Mouse (Mus musculus): Measurements from ENCODE around the gene Ola1. TPM values are rescaled to one million over a fixed set of nuclear protein-coding genes. Genes with fewer than 3 reads are reported as not detected.

Ola1 gene
- 100 to 1,000 TPM; 108 to 119 TPM for total RNA-seq (2021)

- no peak for DNase-seq (ENCODE audit: extremely low spot score in 1 of 2, low spot score in 2 of 2)
- intact Hi-C loops (cut with DNase I) = no loop called here
Measured at GRCm38 (mm10) chr2:73218913-73219312, at the start of gene Ola1. Gene Ola1 (minus strand): TSS chr2:73218924.

- intact Hi-C loops (cut with DNase I) = loop anchor here (5.0 kb wide), 1 partner anchor 751 kb away; no protein-coding TSS in a partner anchor
- DNase-seq (ENCODE audit: extremely low spot score in 1 of 2, low spot score in 2 of 2) = no peak
Measured at GRCm38 (mm10) chr2:73268281-73268680, 49.6 kb upstream of the Ola1 start.

GRCm38 (mm10) chr2:73267818-73268217, 49.1 kb upstream of the Ola1 start:
- intact Hi-C loops (cut with DNase I) = loop anchor here (5.0 kb wide), 1 partner anchor 751 kb away; no protein-coding TSS in a partner anchor
- no peak for DNase-seq (ENCODE audit: extremely low spot score in 1 of 2, low spot score in 2 of 2)

- no peak for DNase-seq (ENCODE audit: extremely low spot score in 1 of 2, low spot score in 2 of 2)
- intact Hi-C loops (cut with DNase I) = loop anchor here (5.0 kb wide), 1 partner anchor 750 kb away; no protein-coding TSS in a partner anchor
Measured at GRCm38 (mm10) chr2:73267231-73267630, 48.5 kb upstream of the Ola1 start.

GRCm38 (mm10) chr2:73266623-73267022, 47.9 kb upstream of the Ola1 start:
- intact Hi-C loops (cut with DNase I) = loop anchor here (5.0 kb wide), 1 partner anchor 749 kb away; no protein-coding TSS in a partner anchor
- no peak for DNase-seq (ENCODE audit: extremely low spot score in 1 of 2, low spot score in 2 of 2)

- no peak for DNase-seq (ENCODE audit: extremely low spot score in 1 of 2, low spot score in 2 of 2)
- intact Hi-C loops (cut with DNase I) = loop anchor here (5.0 kb wide), 1 partner anchor 749 kb away; no protein-coding TSS in a partner anchor
Measured at GRCm38 (mm10) chr2:73266011-73266410, 47.3 kb upstream of the Ola1 start.

- no peak for DNase-seq (ENCODE audit: extremely low spot score in 1 of 2, low spot score in 2 of 2)
Measured at GRCm38 (mm10) chr2:73264611-73265195, 46.0 kb upstream of the Ola1 start.

GRCm38 (mm10) chr2:73263794-73264610, 45.3 kb upstream of the Ola1 start:
- intact Hi-C loops (cut with DNase I) = no loop called here
- DNase-seq (ENCODE audit: extremely low spot score in 1 of 2, low spot score in 2 of 2) = peak in 1 of 2 experiments; percentile 42

More at GRCm38 (mm10) chr2:73264611-73265195, 46.0 kb upstream of the Ola1 start:
- intact Hi-C loops (cut with DNase I) = loop anchor here (5.0 kb wide), 1 partner anchor 747 kb away; no protein-coding TSS in a partner anchor

GRCm38 (mm10) chr2:73263172-73263765, 44.5 kb upstream of the Ola1 start:
- DNase-seq (ENCODE audit: extremely low spot score in 1 of 2, low spot score in 2 of 2) = no peak
- intact Hi-C loops (cut with DNase I) = no loop called here

GRCm38 (mm10) chr2:73248701-73249100, 30.0 kb upstream of the Ola1 start:
- intact Hi-C loops (cut with DNase I) = no loop called here
- no peak for DNase-seq (ENCODE audit: extremely low spot score in 1 of 2, low spot score in 2 of 2)

- no peak for DNase-seq (ENCODE audit: extremely low spot score in 1 of 2, low spot score in 2 of 2)
- intact Hi-C loops (cut with DNase I) = no loop called here
Measured at GRCm38 (mm10) chr2:73241299-73241698, 22.6 kb upstream of the Ola1 start.

GRCm38 (mm10) chr2:73231081-73231480, 12.4 kb upstream of the Ola1 start:
- intact Hi-C loops (cut with DNase I) = no loop called here
- DNase-seq (ENCODE audit: extremely low spot score in 1 of 2, low spot score in 2 of 2) = no peak

GRCm38 (mm10) chr2:73213871-73214659, 4.7 kb downstream of the Ola1 start:
- intact Hi-C loops (cut with DNase I) = no loop called here
- peak; percentile 88 to 94 for DNase-seq (ENCODE audit: extremely low spot score in 1 of 2, low spot score in 2 of 2)

GRCm38 (mm10) chr2:73213539-73213870, 5.2 kb downstream of the Ola1 start:
- intact Hi-C loops (cut with DNase I) = no loop called here
- no peak for DNase-seq (ENCODE audit: extremely low spot score in 1 of 2, low spot score in 2 of 2)

GRCm38 (mm10) chr2:73204328-73204727, 14.4 kb downstream of the Ola1 start:
- intact Hi-C loops (cut with DNase I) = no loop called here
- DNase-seq (ENCODE audit: extremely low spot score in 1 of 2, low spot score in 2 of 2) = no peak

GRCm38 (mm10) chr2:73188488-73188887, 30.2 kb downstream of the Ola1 start:
- intact Hi-C loops (cut with DNase I) = no loop called here
- DNase-seq (ENCODE audit: extremely low spot score in 1 of 2, low spot score in 2 of 2) = no peak

- DNase-seq (ENCODE audit: extremely low spot score in 1 of 2, low spot score in 2 of 2) = no peak
- intact Hi-C loops (cut with DNase I) = no loop called here
Measured at GRCm38 (mm10) chr2:73185185-73185584, 33.5 kb downstream of the Ola1 start.

GRCm38 (mm10) chr2:73169496-73169895, 49.2 kb downstream of the Ola1 start:
- DNase-seq (ENCODE audit: extremely low spot score in 1 of 2, low spot score in 2 of 2) = no peak
- intact Hi-C loops (cut with DNase I) = loop anchor here (5.0 kb wide), 1 partner anchor 108 kb away; no protein-coding TSS in a partner anchor

GRCm38 (mm10) chr2:73167126-73167525, 51.6 kb downstream of the Ola1 start:
- intact Hi-C loops (cut with DNase I) = loop anchor here (5.0 kb wide), 1 partner anchor 110 kb away; no protein-coding TSS in a partner anchor
- peak in 1 of 2 experiments; percentile 51 for DNase-seq (ENCODE audit: extremely low spot score in 1 of 2, low spot score in 2 of 2)
